Mouse (Mus musculus) C2C12 (cell line): ENCODE data around the gene Plac9a. TPM values are rescaled to one million over a fixed set of nuclear protein-coding genes. Genes with fewer than 3 reads are reported as not detected.

Experiments used
- H3K27me3 ChIP-seq: one replicate; pipeline ENCODE4 v1.6.1; 2011; ENCODE audit not compliant: control insufficient read depth, insufficient read depth, insufficient read length
- H3K36me3 ChIP-seq: one replicate; pipeline ENCODE4 v1.6.1; 2011; ENCODE audit not compliant: control insufficient read depth, insufficient read depth
- H3K4me3 ChIP-seq: one replicate; pipeline ENCODE4 v1.5.1; 2011; ENCODE audit warnings: mild to moderate bottlenecking, control low read depth; ENCODE audit not compliant: poor library complexity, insufficient read depth, severe bottlenecking
- H3K79me2 ChIP-seq: one replicate; pipeline ENCODE4 v1.6.1; 2011; ENCODE audit not compliant: control insufficient read depth, insufficient read depth
- H3K79me3 ChIP-seq: one replicate; pipeline ENCODE4 v1.6.1; 2011; ENCODE audit warnings: low read depth, control low read depth
- H3ac ChIP-seq: one replicate; pipeline ENCODE3; 2011; ENCODE audit warnings: low read depth; ENCODE audit not compliant: control insufficient read depth, insufficient read length
- CEBPB ChIP-seq: IDR thresholded peaks from one replicate; pipeline ENCODE4 v1.6.1; 2011; ENCODE audit warnings: low read depth, mild to moderate bottlenecking, control low read depth, moderate library complexity
- CTCF ChIP-seq: IDR thresholded peaks from one replicate; pipeline ENCODE4 v1.5.1; 2011; ENCODE audit not compliant: control insufficient read depth, insufficient read depth, insufficient read length
- FOSL1 ChIP-seq: IDR thresholded peaks from one replicate; pipeline ENCODE4 v1.8.0; 2011; ENCODE audit warnings: mild to moderate bottlenecking, low read length; ENCODE audit not compliant: poor library complexity, insufficient read depth, severe bottlenecking
- MAX ChIP-seq: IDR thresholded peaks from one replicate; pipeline ENCODE4 v1.6.1; 2011; ENCODE audit warnings: mild to moderate bottlenecking, control low read depth
- MYOD1 ChIP-seq: IDR thresholded peaks from one replicate; pipeline ENCODE4 v1.6.1; 2011; ENCODE audit warnings: low read depth; ENCODE audit not compliant: control insufficient read depth, insufficient read length
- MYOG ChIP-seq: IDR thresholded peaks from one replicate; pipeline ENCODE4 v1.6.1; 2011; ENCODE audit not compliant: control insufficient read depth, insufficient read length; ENCODE audit errors: extremely low read depth
- USF1 ChIP-seq: IDR thresholded peaks from one replicate; pipeline ENCODE4 v1.6.1; 2011; ENCODE audit warnings: low read depth, mild to moderate bottlenecking, control low read depth, moderate library complexity
- polyA plus RNA-seq: library from polyadenylated mRNA; unstranded; fragments of >200 nt; fragmentation: generic; extraction: Trizol; gene quantifications from one replicate; pipeline ENCODE4 v1.2.1, GENCODE M21; 2012; ENCODE audit warnings: missing spikeins

Gene Plac9a
- polyA plus RNA-seq, 1 experiment = 0.30 TPM

DNA sequence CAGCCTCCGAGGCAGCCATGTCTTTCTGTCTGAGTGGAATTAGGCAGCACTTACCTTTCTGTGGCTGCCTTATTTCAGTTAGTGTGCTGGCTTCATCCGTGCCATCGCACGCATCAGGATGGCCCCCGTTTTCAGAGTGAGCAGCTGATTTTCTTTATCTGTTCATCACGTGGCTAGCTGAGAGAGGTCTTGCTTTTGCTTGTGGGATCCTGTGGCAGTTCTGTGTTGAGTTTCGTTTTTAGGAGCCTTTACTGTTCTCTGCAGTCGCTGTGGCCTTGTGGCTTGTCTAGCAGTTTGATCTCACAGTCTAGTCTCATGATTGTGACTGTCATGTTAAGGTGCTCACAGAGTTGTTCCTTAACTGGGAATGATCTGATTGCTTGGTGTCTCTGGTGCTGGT is 45.0 kb downstream of the Plac9a start:
- Histone ChIP-seq H3K27me3 (no peaks in the 10 kb centered on the region), H3K36me3 (no peaks in the 10 kb centered on the region), H3ac (no peak overlapping the region), H3K79me3 (peaks cover 4% of the 10 kb centered on the region), H3K4me3 (no peak overlapping the region), H3K79me2 (peaks cover 48% of the 10 kb centered on the region)
- TF ChIP-seq FOSL1 = no peak
- TF ChIP-seq CTCF = no peak
- TF ChIP-seq MYOD1 = no peak

- no peak overlapping the region for H3ac ChIP-seq
- no peaks in the 10 kb centered on the region for H3K36me3 ChIP-seq
- H3K79me3 ChIP-seq = peaks cover 3% of the 10 kb centered on the region
- H3K79me2 ChIP-seq = peaks cover 51% of the 10 kb centered on the region
- no peaks in the 10 kb centered on the region for H3K27me3 ChIP-seq
- no peak overlapping the region for H3K4me3 ChIP-seq
- TF ChIP-seq CTCF (no peak), FOSL1 (no peak), MAX (no peak), MYOD1 (no peak), USF1 (no peak), CEBPB (no peak), MYOG (no peak)
These were observed 45.7 kb downstream of the Plac9a start for GRCm38 (mm10) chr14:25857168-25857621.

- no peak overlapping the region for H3K4me3 ChIP-seq
- H3K79me2 ChIP-seq = peaks cover 45% of the 10 kb centered on the region
These were observed 47.5 kb downstream of the Plac9a start for GRCm38 (mm10) chr14:25855241-25855885.

DNA sequence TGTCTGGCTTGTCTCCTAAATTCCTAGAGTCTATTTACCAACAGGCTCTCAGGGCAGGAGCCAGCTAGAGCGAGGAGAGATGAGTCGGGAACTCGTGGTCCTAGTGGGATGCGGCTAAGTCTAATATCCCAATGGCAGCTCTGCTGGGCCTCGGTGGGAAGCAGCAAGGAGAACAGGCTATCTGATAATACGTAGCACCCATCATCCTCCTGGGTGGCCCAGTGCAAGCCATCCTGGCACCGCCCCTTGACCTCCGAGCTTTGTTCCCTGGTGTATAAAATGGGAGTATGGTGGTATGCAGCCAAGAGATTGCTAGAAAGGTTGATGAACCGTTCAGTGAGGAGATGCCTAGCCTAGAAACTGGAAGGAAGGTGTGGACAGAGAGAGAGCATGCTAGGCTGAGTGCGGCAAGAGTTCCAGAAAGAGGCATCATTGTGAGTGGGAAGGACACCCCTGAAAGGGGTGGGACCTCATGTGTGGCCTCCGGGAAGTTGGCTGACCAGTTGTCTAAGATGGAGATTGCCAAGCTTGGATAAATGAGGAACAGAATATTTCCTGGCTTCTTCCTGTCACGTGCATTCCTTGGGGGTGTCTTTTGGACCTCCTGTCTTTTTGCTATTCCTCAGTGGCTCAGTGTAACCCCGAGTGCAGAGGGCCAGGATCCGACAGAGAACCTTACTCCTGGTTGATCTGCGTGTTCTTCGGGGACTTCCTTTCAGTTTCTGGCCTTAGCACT is 49.0 kb downstream of the Plac9a start:
- Histone ChIP-seq H3ac (no peak overlapping the region), H3K79me3 (peaks cover 2% of the 10 kb centered on the region), H3K79me2 (peaks cover 34% of the 10 kb centered on the region), H3K27me3 (no peaks in the 10 kb centered on the region), H3K36me3 (no peaks in the 10 kb centered on the region), H3K4me3 (no peak overlapping the region)
- TF ChIP-seq USF1 (no peak), MYOG (no peak), CEBPB (no peak), MAX (no peak)

More at GRCm38 (mm10) chr14:25855241-25855885, 47.5 kb downstream of the Plac9a start:
- Histone ChIP-seq H3ac (no peak overlapping the region), H3K27me3 (no peaks in the 10 kb centered on the region), H3K79me3 (peaks cover 3% of the 10 kb centered on the region), H3K36me3 (no peaks in the 10 kb centered on the region)
- TF ChIP-seq MAX = no peak
- no peak for TF ChIP-seq CTCF
- no peak for TF ChIP-seq FOSL1

DNA sequence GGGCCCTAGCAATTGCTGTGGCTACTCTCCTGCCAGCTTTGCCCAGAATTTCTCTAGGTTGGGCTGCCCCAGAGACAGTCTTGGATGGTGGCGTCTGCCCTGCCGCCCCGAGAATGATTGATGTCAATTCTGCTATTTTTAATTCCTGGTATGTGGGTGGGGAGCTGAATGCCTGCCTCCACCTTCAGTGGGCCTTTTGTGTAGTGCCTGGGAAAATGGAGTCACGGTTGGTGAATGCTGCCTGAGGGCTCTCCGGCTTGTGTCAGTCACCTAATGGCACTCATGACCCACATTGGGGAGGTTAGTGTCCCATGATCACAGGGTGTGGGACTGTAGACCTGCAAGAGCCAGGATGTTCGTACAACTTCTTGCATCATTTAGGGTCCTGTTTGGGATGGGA is 49.6 kb downstream of the Plac9a start:
- Histone ChIP-seq H3ac (no peak overlapping the region), H3K79me3 (peaks cover 2% of the 10 kb centered on the region), H3K4me3 (no peak overlapping the region), H3K27me3 (no peaks in the 10 kb centered on the region), H3K36me3 (no peaks in the 10 kb centered on the region), H3K79me2 (peaks cover 28% of the 10 kb centered on the region)
- TF ChIP-seq MAX (no peak), FOSL1 (no peak), CTCF (no peak)

- Histone ChIP-seq H3K79me2 (peaks cover 22% of the 10 kb centered on the region), H3K27me3 (no peaks in the 10 kb centered on the region), H3ac (no peak overlapping the region), H3K36me3 (no peaks in the 10 kb centered on the region), H3K4me3 (no peak overlapping the region), H3K79me3 (peaks cover 2% of the 10 kb centered on the region)
- TF ChIP-seq MYOD1 = no peak
- no peak for TF ChIP-seq USF1
- no peak for TF ChIP-seq CTCF
- no peak for TF ChIP-seq MYOG
- no peak for TF ChIP-seq FOSL1
- TF ChIP-seq CEBPB = no peak
- TF ChIP-seq MAX = no peak
These were observed 50.8 kb downstream of the Plac9a start for GRCm38 (mm10) chr14:25852121-25852561.
